Mouse (Mus musculus): Measurements from ENCODE around the gene Afg1l. TPM values are rescaled to one million over a fixed set of nuclear protein-coding genes. Genes with fewer than 3 reads are reported as not detected.

Afg1l gene
- polyA plus RNA-seq (2012; rRNA removed), result 4.9 and 5.4 TPM in 2 replicates

GRCm38 (mm10) chr10:42478341-42478720 is at the start of gene Afg1l:
Afg1l (minus strand) TSS chr10:42478565.

GRCm38 (mm10) chr10:42501775-42502348 is 23.5 kb upstream of the Afg1l start, which contains the start of gene Snx3:
Snx3 (plus strand) TSS chr10:42502030.

GRCm38 (mm10) chr10:42276507-42277345 is 201.6 kb downstream of the Afg1l start, which contains the start of gene Foxo3:
Foxo3 (minus strand) TSS chr10:42276755.

Other genes with a start within 250 kb of the Afg1l start
- 10.6 and 10.9 TPM in 2 replicates for gene Foxo3, start 201.8 kb downstream of the Afg1l start, polyA plus RNA-seq (2012; rRNA removed)
- gene Snx3, start 23.5 kb upstream of the Afg1l start, polyA plus RNA-seq (2012; rRNA removed), result 275 and 278 TPM in 2 replicates
- 17.5 and 40.3 TPM in 2 replicates for gene Nr2e1, start 105.1 kb upstream of the Afg1l start, polyA plus RNA-seq (2012; rRNA removed)
- gene Ostm1, start 105.3 kb upstream of the Afg1l start, polyA plus RNA-seq (2012; rRNA removed), result 26.4 and 34.2 TPM in 2 replicates